Mouse (Mus musculus) mesoderm, embryonic 11.5 days (tissue): ENCODE measurements at regions not wholly inside any gene's neighbourhood (a gene's known extent, or its start where the extent isn't known, plus 50 kb on each side); places are given as distances from the start of the nearest gene placed in this dataset.

Experiments
- DNase-seq: peaks from one replicate; pipeline ENCODE4 v3.0.0-alpha.2; 2012; ENCODE audit warnings: low read depth, low spot score

DNA sequence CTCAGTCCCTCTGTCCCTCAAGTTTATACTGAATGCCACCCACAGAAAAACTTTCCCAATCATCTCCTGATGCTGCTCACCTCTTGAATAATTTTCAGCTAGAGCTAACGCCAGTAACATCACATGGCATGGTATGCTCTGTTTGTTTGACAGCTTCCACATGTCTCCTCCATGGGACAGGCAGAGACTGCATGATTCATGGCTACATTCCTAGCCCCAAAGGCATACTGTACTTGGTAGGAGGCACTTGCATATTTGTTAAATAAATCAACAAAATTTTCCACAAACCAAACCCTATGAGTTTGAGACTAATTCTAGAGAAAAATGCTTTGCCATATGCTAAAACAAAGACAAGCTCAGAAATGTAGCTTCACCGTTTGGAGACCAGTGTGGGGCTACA lies 304.9 kb downstream of the Rfpl4b start:
- DNase-seq, result no peak
